Mouse (Mus musculus): ENCODE measurements around the gene Abhd17a. TPM values are rescaled to one million over a fixed set of nuclear protein-coding genes. Genes with fewer than 3 reads are reported as not detected.

Abhd17a gene
- polyA plus RNA-seq, 1 experiment from 2014 or later, result 102 TPM

DNA sequence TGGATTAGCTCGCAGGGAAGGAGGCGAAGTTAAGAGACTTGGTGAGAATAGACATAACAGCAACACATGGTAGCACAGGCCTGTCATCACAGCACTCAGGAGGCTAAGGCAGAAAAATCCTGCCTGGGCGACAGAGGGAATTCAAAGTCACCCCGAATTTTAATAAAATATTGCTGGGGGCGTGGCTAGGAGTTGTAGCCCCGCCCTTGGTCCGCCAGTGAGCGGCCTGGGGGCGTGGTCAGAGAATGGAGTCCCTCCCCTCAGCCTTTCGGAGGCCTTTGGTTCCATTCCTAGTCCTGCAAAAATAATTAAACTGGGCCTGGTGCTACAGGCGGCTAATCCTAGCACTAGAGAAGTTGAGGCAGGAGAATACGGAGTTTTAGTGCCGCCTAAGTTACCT, 54.4 kb downstream of the Abhd17a start:
- no peak for ATAC-seq (ENCODE audit: insufficient read depth, low FRiP score, low read depth)
- Histone ChIP-seq H3K27ac (no peak overlapping the region), H3K4me1 (peaks cover 15% of the 10 kb centered on the region), H3K4me3 (replicated peaks) (no peak overlapping the region), H3K4me2 (peak overlapping the region; percentile 36), H3K36me3 (no peaks in the 10 kb centered on the region), H3K9me3 (no peaks in the 10 kb centered on the region), H3K9ac (no peak overlapping the region), H3K27me3 (replicated peaks) (peaks cover 24% of the 10 kb centered on the region)
- 11% methylated on average over 13 of the region's 13 CpGs for WGBS

DNA sequence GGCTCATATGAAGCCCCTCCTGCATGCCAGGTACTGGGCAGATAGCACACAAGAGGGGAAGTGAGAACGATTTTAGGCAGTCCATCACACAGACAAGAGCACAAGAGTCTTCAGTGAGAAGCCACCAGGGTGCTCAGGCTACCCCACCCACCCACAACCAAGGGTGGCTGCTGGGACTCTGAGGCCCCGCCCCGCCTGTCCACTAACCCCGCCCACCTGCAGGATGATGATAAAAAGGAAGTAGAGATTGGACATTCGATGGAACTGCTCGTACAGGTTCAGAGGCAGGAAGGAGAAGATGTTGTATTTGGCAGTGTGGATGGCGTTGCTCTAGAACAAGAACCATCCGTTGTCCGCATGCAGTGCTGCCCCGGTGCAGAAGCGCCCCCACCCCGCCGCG, 55.1 kb downstream of the Abhd17a start:
- Histone ChIP-seq H3K36me3 (no peaks in the 10 kb centered on the region), H3K9me3 (no peaks in the 10 kb centered on the region), H3K4me3 (replicated peaks) (0 out of 2 replicates have a peak overlapping the region, but pooled peaks have one; percentile 4), H3K27ac (no peak overlapping the region), H3K27me3 (replicated peaks) (peaks cover 24% of the 10 kb centered on the region), H3K4me1 (peaks cover 15% of the 10 kb centered on the region), H3K9ac (no peak overlapping the region), H3K4me2 (peak overlapping the region; percentile 36)
- WGBS, result 9% methylated on average over 14 of the region's 14 CpGs
- no peak for ATAC-seq (ENCODE audit: insufficient read depth, low FRiP score, low read depth)

DNA sequence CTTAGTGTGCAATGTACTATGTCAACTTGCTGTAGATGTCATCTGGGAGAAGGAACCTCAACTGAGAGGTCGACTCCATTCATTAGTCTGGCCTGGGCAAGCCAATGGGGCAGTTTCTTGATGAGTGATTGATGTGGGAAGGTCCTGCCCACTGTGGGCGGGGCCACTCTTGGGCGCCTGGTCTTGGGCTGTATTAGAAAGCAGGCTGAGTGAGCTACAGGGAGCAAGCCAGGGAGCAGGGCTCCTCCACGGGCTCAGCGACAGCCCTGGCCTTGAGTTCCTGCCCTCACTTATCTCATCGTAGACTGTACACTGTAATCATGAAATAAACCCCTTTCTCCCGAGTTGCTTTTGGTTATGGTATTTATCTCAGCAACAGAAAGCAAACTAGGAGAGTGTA, 56.4 kb downstream of the Abhd17a start:
- Histone ChIP-seq H3K4me1 (peaks cover 10% of the 10 kb centered on the region), H3K27me3 (replicated peaks) (peaks cover 19% of the 10 kb centered on the region), H3K9me3 (no peaks in the 10 kb centered on the region), H3K27ac (no peak overlapping the region), H3K36me3 (no peaks in the 10 kb centered on the region), H3K4me2 (no peak overlapping the region), H3K4me3 (replicated peaks) (no peak overlapping the region), H3K9ac (no peak overlapping the region)
- ATAC-seq (ENCODE audit: insufficient read depth, low FRiP score, low read depth), result peak; percentile 72; the same call in 1 of the 2 replicates
- WGBS, result 9% methylated on average over 7 of the region's 7 CpGs

Small RNA genes within 50 kb of the gene (microRNA-seq; reads per million reads assigned to microRNA genes)
- gene Mir6912, result 0.77 reads per million

Other genes starting within 250 kb of the Abhd17a start
- gene Adamtsl5, start 241.9 kb downstream of the Abhd17a start, polyA plus RNA-seq (2015; fragmentation: Nextera tagmentation; extraction: Ambion mirVana), result 13.7 and 17.0 TPM in 2 replicates
- 0.30 and 0.67 TPM in 2 replicates for gene Plk5, start 233.9 kb downstream of the Abhd17a start, polyA plus RNA-seq (2015; fragmentation: Nextera tagmentation; extraction: Ambion mirVana)
- gene Mex3d, start 202.7 kb downstream of the Abhd17a start, polyA plus RNA-seq (2015; fragmentation: Nextera tagmentation; extraction: Ambion mirVana), result 7.8 and 8.7 TPM in 2 replicates
- 204 and 216 TPM in 2 replicates for gene Mbd3, start 190.8 kb downstream of the Abhd17a start, polyA plus RNA-seq (2015; fragmentation: Nextera tagmentation; extraction: Ambion mirVana)
- gene Uqcr11, start 183.5 kb downstream of the Abhd17a start, polyA plus RNA-seq (2015; fragmentation: Nextera tagmentation; extraction: Ambion mirVana), result 724 and 753 TPM in 2 replicates
- gene Tcf3, start 156.7 kb downstream of the Abhd17a start, polyA plus RNA-seq (2015; fragmentation: Nextera tagmentation; extraction: Ambion mirVana), result 88.9 and 100 TPM in 2 replicates
- gene Onecut3, start 95.5 kb downstream of the Abhd17a start, polyA plus RNA-seq (2015; fragmentation: Nextera tagmentation; extraction: Ambion mirVana), result 0.18 and 0.21 TPM in 2 replicates
- 0.19 and 0.32 TPM in 2 replicates for gene Atp8b3, start 51.2 kb downstream of the Abhd17a start, polyA plus RNA-seq (2015; fragmentation: Nextera tagmentation; extraction: Ambion mirVana)
- gene Rexo1, start 28.8 kb downstream of the Abhd17a start, polyA plus RNA-seq (2015; fragmentation: Nextera tagmentation; extraction: Ambion mirVana), result 23.2 and 23.3 TPM in 2 replicates
- gene Klf16, start 13.0 kb downstream of the Abhd17a start, polyA plus RNA-seq (2015; fragmentation: Nextera tagmentation; extraction: Ambion mirVana), result 9.3 and 10.3 TPM in 2 replicates
- 86.1 and 93.0 TPM in 2 replicates for gene Scamp4, start 12.5 kb upstream of the Abhd17a start, polyA plus RNA-seq (2015; fragmentation: Nextera tagmentation; extraction: Ambion mirVana)
- 6.1 and 6.4 TPM in 2 replicates for gene Adat3, start 12.5 kb upstream of the Abhd17a start, polyA plus RNA-seq (2015; fragmentation: Nextera tagmentation; extraction: Ambion mirVana)
- gene Gm49322, start 15.7 kb upstream of the Abhd17a start, polyA plus RNA-seq (2015; fragmentation: Nextera tagmentation; extraction: Ambion mirVana), result 3.9 TPM in 2 replicates
- gene Csnk1g2, start 32.5 kb upstream of the Abhd17a start, polyA plus RNA-seq (2015; fragmentation: Nextera tagmentation; extraction: Ambion mirVana), result 134 and 148 TPM in 2 replicates
- 70.1 and 72.2 TPM in 2 replicates for gene Btbd2, start 66.7 kb upstream of the Abhd17a start, polyA plus RNA-seq (2015; fragmentation: Nextera tagmentation; extraction: Ambion mirVana)
- 83.9 and 86.3 TPM in 2 replicates for gene Mknk2, start 87.8 kb upstream of the Abhd17a start, polyA plus RNA-seq (2015; fragmentation: Nextera tagmentation; extraction: Ambion mirVana)
- 46.2 and 47.5 TPM in 2 replicates for gene Mob3a, start 111.6 kb upstream of the Abhd17a start, polyA plus RNA-seq (2015; fragmentation: Nextera tagmentation; extraction: Ambion mirVana)
- gene Izumo4, start 111.8 kb upstream of the Abhd17a start, polyA plus RNA-seq (2015; fragmentation: Nextera tagmentation; extraction: Ambion mirVana), result 27.1 and 32.0 TPM in 2 replicates
- 76.1 and 82.3 TPM in 2 replicates for gene Ap3d1, start 151.9 kb upstream of the Abhd17a start, polyA plus RNA-seq (2015; fragmentation: Nextera tagmentation; extraction: Ambion mirVana)
- 17.3 and 17.4 TPM in 2 replicates for gene Dot1l, start 164.9 kb upstream of the Abhd17a start, polyA plus RNA-seq (2015; fragmentation: Nextera tagmentation; extraction: Ambion mirVana)
- gene Sf3a2, start 207.9 kb upstream of the Abhd17a start, polyA plus RNA-seq (2015; fragmentation: Nextera tagmentation; extraction: Ambion mirVana), result 52.6 and 62.0 TPM in 2 replicates
- gene Plekhj1, start 208.3 kb upstream of the Abhd17a start, polyA plus RNA-seq (2015; fragmentation: Nextera tagmentation; extraction: Ambion mirVana), result 117 and 118 TPM in 2 replicates
- gene Amh, start 214.9 kb upstream of the Abhd17a start, polyA plus RNA-seq (2015; fragmentation: Nextera tagmentation; extraction: Ambion mirVana), result not detected in 2 replicates
- gene Jsrp1, start 223.2 kb upstream of the Abhd17a start, polyA plus RNA-seq (2015; fragmentation: Nextera tagmentation; extraction: Ambion mirVana), result 1.0 and 1.4 TPM in 2 replicates
- 1,556 and 1,602 TPM in 2 replicates for gene Oaz1, start 236.3 kb upstream of the Abhd17a start, polyA plus RNA-seq (2015; fragmentation: Nextera tagmentation; extraction: Ambion mirVana)

Measured in stomach, embryonic 15.5 days (tissue).